Mouse (Mus musculus) heart, postnatal 36 days (tissue): Measurements from ENCODE around the gene Il12rb1. TPM values are rescaled to one million over a fixed set of nuclear protein-coding genes. Genes with fewer than 3 reads are reported as not detected.

Experiments
- DNase-seq, 2 experiments: peaks; one replicate each; pipeline ENCODE4 v3.0.0; 2021 to 2022
- intact Hi-C: fragments of 180-260 bp; cut with DNase I; formaldehyde crosslinking; loops from one replicate; pipeline ENCODE4 v1.15.1; 2025
- microRNA-seq, 2 experiments: library from miRNA; unstranded; fragments of <30 nt; microRNA quantifications; one replicate each; pipeline ENCODE4 v1.2.0; 2021; ENCODE audit warnings: borderline number of aligned reads in 2 of 2
- total RNA-seq, 2 experiments: library from RNA; stranded (reverse); gene quantifications; 2 replicates each; pipeline ENCODE4 v1.2.3; 2021

Il12rb1 gene
- total RNA-seq, 2 experiments from 2014 or later = not detected

- DNase-seq = no peak
- intact Hi-C loops = loop anchor here (2.0 kb wide), 1 partner anchor 46 kb away; no protein-coding TSS in a partner anchor
Observed at GRCm38 (mm10) chr8:70866566-70866965, 58.3 kb downstream of the Il12rb1 start.

GRCm38 (mm10) chr8:70868559-70869198 lies 60.4 kb downstream of the Il12rb1 start:
- DNase-seq = no peak
- intact Hi-C loops = loop anchor here (1.0 kb wide), 1 partner anchor 24 kb away; no protein-coding TSS in a partner anchor

- intact Hi-C loops = loop anchor here (1.0 kb wide), 1 partner anchor 25 kb away; no protein-coding TSS in a partner anchor
- no peak for DNase-seq
Observed at GRCm38 (mm10) chr8:70869199-70869571, 60.9 kb downstream of the Il12rb1 start.

DNA sequence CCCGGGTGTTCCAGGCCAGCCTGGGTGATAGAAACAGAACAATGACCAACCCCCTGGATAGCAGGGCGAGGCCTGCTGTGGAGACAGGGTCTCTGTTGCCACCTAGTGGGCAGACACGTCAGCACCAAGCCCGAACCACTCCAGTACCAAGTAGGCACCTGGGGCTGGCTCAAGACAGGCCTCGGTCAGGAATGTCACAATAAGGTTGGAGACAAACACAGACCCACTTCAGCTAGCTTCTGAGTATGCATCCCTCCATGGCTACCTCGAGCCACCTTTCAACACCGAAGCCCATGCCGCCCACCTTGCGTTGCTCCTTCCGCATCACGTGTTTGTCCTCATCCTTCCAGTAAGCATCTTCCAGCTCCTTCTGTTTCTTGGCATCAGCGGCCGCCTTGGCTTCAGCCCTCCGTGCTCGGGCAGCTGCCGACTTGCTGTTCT lies 61.4 kb downstream of the Il12rb1 start:
- DNase-seq = peak; percentile 77 to 78

More for the DNA sequence above, 61.4 kb downstream of the Il12rb1 start:
- intact Hi-C loops = loop anchor here (1.0 kb wide), 1 partner anchor 25 kb away; no protein-coding TSS in a partner anchor

Small RNA genes within 50 kb of the gene (microRNA-seq; reads per million reads assigned to microRNA genes)
- gene Mir7240 = 2.2 to 4.7 reads per million in 2 experiments

Other genes with a start within 250 kb of the Il12rb1 start
- 10 to 100 TPM; 22.2 to 25.8 TPM for gene Isyna1, start 214.1 kb upstream of the Il12rb1 start, total RNA-seq
- gene Ssbp4, start 199.6 kb upstream of the Il12rb1 start, total RNA-seq = 10 to 100 TPM; 28.9 to 35.0 TPM
- gene Lrrc25, start 192.3 kb upstream of the Il12rb1 start, total RNA-seq = 1 to 10 TPM; 1.9 to 3.0 TPM
- 1 to 10 TPM in 1 of 2 experiments, under 1 TPM in 1; 0.22 to 1.6 TPM for gene Gdf15, start 176.0 kb upstream of the Il12rb1 start, total RNA-seq
- 10 to 100 TPM; 39.6 to 44.9 TPM for gene Pgpep1, start 148.1 kb upstream of the Il12rb1 start, total RNA-seq
- 10 to 100 TPM; 64.0 to 66.8 TPM for gene Lsm4, start 135.2 kb upstream of the Il12rb1 start, total RNA-seq
- 100 to 1,000 TPM; 124 to 138 TPM for gene Jund, start 109.5 kb upstream of the Il12rb1 start, total RNA-seq
- under 1 TPM in 1 of 2 experiments, not detected in 1; 0.06 TPM for gene Iqcn, start 105.0 kb upstream of the Il12rb1 start, total RNA-seq
- not detected for gene Gm3336, start 89.9 kb upstream of the Il12rb1 start, total RNA-seq
- gene Pde4c, start 84.7 kb upstream of the Il12rb1 start, total RNA-seq = 1 to 10 TPM; 2.0 to 3.7 TPM
- 10 to 100 TPM; 45.0 to 49.3 TPM for gene Rab3a, start 53.8 kb upstream of the Il12rb1 start, total RNA-seq
- gene Mpv17l2, start 47.5 kb upstream of the Il12rb1 start, total RNA-seq = 10 to 100 TPM; 28.0 to 30.8 TPM
- gene Pik3r2, start 31.7 kb upstream of the Il12rb1 start, total RNA-seq = 10 to 100 TPM; 23.6 to 24.5 TPM
- gene Mast3, start 3.4 kb upstream of the Il12rb1 start, total RNA-seq = 1 to 10 TPM; 6.4 to 8.9 TPM
- gene Arrdc2, start 31.3 kb downstream of the Il12rb1 start, total RNA-seq = 10 to 100 TPM; 11.3 to 11.4 TPM
- gene Kcnn1, start 54.8 kb downstream of the Il12rb1 start, total RNA-seq = 10 to 100 TPM; 10.4 to 13.6 TPM
- 10 to 100 TPM; 45.2 to 49.4 TPM for gene Ccdc124, start 65.5 kb downstream of the Il12rb1 start, total RNA-seq
- gene Slc5a5, start 84.3 kb downstream of the Il12rb1 start, total RNA-seq = not detected
- 100 to 1,000 TPM; 895 to 990 TPM for gene Rpl18a, start 89.0 kb downstream of the Il12rb1 start, total RNA-seq
- 10 to 100 TPM; 18.1 to 20.3 TPM for gene Map1s, start 97.5 kb downstream of the Il12rb1 start, total RNA-seq